Mouse (Mus musculus) embryonic facial prominence, embryonic 15.5 days (tissue): ENCODE measurements around the gene Abcf2. TPM values are rescaled to one million over a fixed set of nuclear protein-coding genes. Genes with fewer than 3 reads are reported as not detected.
A peak's percentile ranks its signal among the peaks of the same experiment; 100 is the strongest.

Experiments used
- ATAC-seq: fragments of 200-750 bp; cut with Nextera tagmentation; 2 replicates; pipeline ENCODE4 v1.8.0; 2017; ENCODE audit warnings: low read depth, moderate TSS enrichment; ENCODE audit not compliant: insufficient number of reproducible peaks, low FRiP score, low TSS enrichment
- H3K27ac ChIP-seq: fragments of 300-500 bp; sonication (generic); replicated peaks from 2 replicates; pipeline ENCODE4 v1.5.1; 2015; ENCODE audit warnings: mild to moderate bottlenecking, inconsistent platforms
- H3K27me3 ChIP-seq: fragments of 300-500 bp; sonication (generic); 2 replicates; pipeline ENCODE4 v1.6.1; 2015; ENCODE audit warnings: inconsistent platforms
- H3K36me3 ChIP-seq: fragments of 300-500 bp; sonication (generic); 2 replicates; pipeline ENCODE4 v1.6.1; 2015; ENCODE audit warnings: mild to moderate bottlenecking, inconsistent platforms
- H3K4me1 ChIP-seq: fragments of 300-500 bp; sonication (generic); 2 replicates; pipeline ENCODE4 v1.6.1; 2015; ENCODE audit warnings: inconsistent platforms
- H3K4me2 ChIP-seq: fragments of 300-500 bp; sonication (generic); replicated peaks from 2 replicates; pipeline ENCODE4 v1.6.1; 2015; ENCODE audit warnings: mild to moderate bottlenecking, inconsistent platforms
- H3K4me3 ChIP-seq: fragments of 300-500 bp; sonication (generic); replicated peaks from 2 replicates; pipeline ENCODE4 v1.5.1; 2015; ENCODE audit warnings: mild to moderate bottlenecking, inconsistent platforms
- H3K9ac ChIP-seq: fragments of 300-500 bp; sonication (generic); 2 replicates; pipeline ENCODE4 v1.6.1; 2015; ENCODE audit warnings: inconsistent platforms
- H3K9me3 ChIP-seq: fragments of 300-500 bp; sonication (generic); replicated peaks from 2 replicates; pipeline ENCODE4 v1.6.1; 2016; ENCODE audit warnings: inconsistent platforms
- WGBS: fragments of 180-500 bp; shearing (Covaris S2); methylation state at CpG from one replicate; pipeline ENCODE4 v1.1.7; 2015; 5-methylcytosine and 5-hydroxymethylcytosine counted together
- microRNA counts: library from miRNA; unstranded; fragments of <30 nt; microRNA quantifications from one replicate; lab custom pipeline; 2016
- microRNA-seq: library from miRNA; unstranded; fragments of <30 nt; microRNA quantifications from one replicate; pipeline ENCODE4, GENCODE M21; 2016; ENCODE audit warnings: borderline number of aligned reads
- polyA plus RNA-seq: library from polyadenylated mRNA; unstranded; fragments of >200 nt; fragmentation: Nextera tagmentation; extraction: Ambion mirVana; gene quantifications from 2 replicates; pipeline ENCODE4 v1.2.1, GENCODE M21; 2015

Gene Abcf2
- polyA plus RNA-seq, 1 experiment from 2014 or later = 93.7 TPM

DNA sequence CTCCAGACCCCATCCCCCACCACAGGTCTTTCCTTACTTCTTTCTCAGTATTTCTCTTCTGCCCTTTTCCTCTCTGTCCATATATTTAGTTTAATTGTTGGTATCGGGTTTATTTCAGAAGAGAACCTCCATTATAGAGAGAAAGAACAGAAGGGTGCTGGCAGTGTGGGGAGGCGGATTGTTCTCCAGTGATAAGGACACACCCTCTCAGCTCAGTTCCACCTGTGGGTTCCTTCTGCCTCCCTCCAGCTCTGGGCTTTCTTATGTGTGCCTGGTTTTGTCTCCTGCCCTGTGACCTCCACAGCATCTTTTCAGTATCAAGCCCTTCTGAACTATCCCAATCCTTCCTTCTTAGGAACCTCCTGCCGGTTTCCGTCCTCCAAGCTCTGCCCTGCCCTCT, 52.7 kb downstream of the Abcf2 start:
- H3K27ac ChIP-seq = no peak overlapping the region
- H3K36me3 ChIP-seq = no peaks in the 10 kb centered on the region
- H3K4me3 ChIP-seq = no peak overlapping the region
- peaks cover 91% of the 10 kb centered on the region for H3K27me3 ChIP-seq
- WGBS = 12% methylated on average over 4 of the region's 4 CpGs
- H3K4me1 ChIP-seq = peaks cover 15% of the 10 kb centered on the region
- H3K9me3 ChIP-seq = no peaks in the 10 kb centered on the region
- no peak overlapping the region for H3K9ac ChIP-seq
- H3K4me2 ChIP-seq = no peak overlapping the region
- no peak for ATAC-seq

DNA sequence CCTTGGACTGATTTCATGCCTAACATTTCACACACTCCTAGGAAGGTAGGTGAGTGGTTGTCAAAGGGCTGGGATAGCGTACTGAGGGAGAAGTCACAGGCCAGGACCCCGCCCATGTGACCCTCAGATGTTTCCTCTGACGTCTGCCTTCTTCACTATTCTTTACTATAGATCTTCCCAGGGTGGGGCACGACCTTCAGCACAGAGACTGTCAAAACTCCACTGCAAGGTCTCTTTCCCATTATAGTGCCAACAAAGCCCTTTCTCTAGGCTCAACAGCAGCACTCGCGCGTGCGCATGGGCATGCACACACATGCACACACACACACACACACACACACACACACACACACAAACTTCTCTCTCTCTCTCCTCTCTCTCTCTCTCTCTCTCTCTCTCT, 53.5 kb downstream of the Abcf2 start:
- peaks cover 15% of the 10 kb centered on the region for H3K4me1 ChIP-seq
- no peak overlapping the region for H3K4me3 ChIP-seq
- H3K4me2 ChIP-seq = no peak overlapping the region
- H3K27ac ChIP-seq = no peak overlapping the region
- H3K36me3 ChIP-seq = no peaks in the 10 kb centered on the region
- 40% methylated on average over 8 of the region's 8 CpGs for WGBS
- H3K9ac ChIP-seq = no peak overlapping the region
- H3K27me3 ChIP-seq = peaks cover 84% of the 10 kb centered on the region
- no peak for ATAC-seq
- H3K9me3 ChIP-seq = no peaks in the 10 kb centered on the region

DNA sequence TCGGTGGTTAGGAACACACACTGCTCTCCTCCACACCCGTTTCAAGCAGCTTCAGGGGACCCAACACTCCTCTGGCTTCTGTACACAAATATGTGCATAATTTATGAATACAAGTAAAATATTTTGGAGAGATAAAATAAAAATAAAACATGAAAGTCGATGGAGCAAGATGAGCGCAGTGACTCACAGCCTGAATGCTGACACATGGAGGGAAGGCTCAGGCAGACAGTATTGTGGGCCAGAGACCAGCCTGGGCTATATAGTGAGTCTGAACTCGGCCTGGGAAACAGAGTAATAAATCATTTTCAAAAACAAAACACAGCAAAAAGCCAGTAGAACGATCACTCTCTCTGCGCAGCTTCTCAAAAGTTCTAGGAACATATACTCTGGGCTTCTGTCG, 55.9 kb downstream of the Abcf2 start:
- 62% methylated on average over 8 of the region's 8 CpGs for WGBS
- no peak overlapping the region for H3K4me2 ChIP-seq
- H3K9me3 ChIP-seq = no peaks in the 10 kb centered on the region
- H3K27ac ChIP-seq = no peak overlapping the region
- H3K4me1 ChIP-seq = peaks cover 6% of the 10 kb centered on the region
- H3K36me3 ChIP-seq = no peaks in the 10 kb centered on the region
- peaks cover 69% of the 10 kb centered on the region for H3K27me3 ChIP-seq
- no peak overlapping the region for H3K4me3 ChIP-seq
- H3K9ac ChIP-seq = no peak overlapping the region
- no peak for ATAC-seq

MicroRNAs encoded within 50 kb of the gene (microRNA counts, 519-probe panel; counts per million panel counts)
- microRNA mmu-miR-671-3p (lab: Ali Mortazavi, UCI) (1,692 counts per million, percentile 19 among the panel's probes with 10 or more counts), microRNA mmu-miR-671-5p (lab: Ali Mortazavi, UCI) (not detected)

Small RNA genes within 50 kb of the gene (microRNA-seq; reads per million reads assigned to microRNA genes)
- 482 reads per million, percentile 71 among the genes with 10 or more reads in this experiment for gene Mir671

Other genes with a start within 250 kb of the Abcf2 start
- gene Kcnh2, start 225.9 kb downstream of the Abcf2 start, polyA plus RNA-seq = 4.8 and 5.1 TPM in 2 replicates
- 6.5 and 6.9 TPM in 2 replicates for gene Nos3, start 212.7 kb downstream of the Abcf2 start, polyA plus RNA-seq
- 3.9 and 4.7 TPM in 2 replicates for gene Atg9b, start 185.3 kb downstream of the Abcf2 start, polyA plus RNA-seq
- 40.7 and 47.0 TPM in 2 replicates for gene Abcb8, start 183.8 kb downstream of the Abcf2 start, polyA plus RNA-seq
- gene Asic3, start 164.1 kb downstream of the Abcf2 start, polyA plus RNA-seq = 0.95 and 1.6 TPM in 2 replicates
- 52.9 and 54.1 TPM in 2 replicates for gene Cdk5, start 153.9 kb downstream of the Abcf2 start, polyA plus RNA-seq
- gene Slc4a2, start 153.6 kb downstream of the Abcf2 start, polyA plus RNA-seq = 37.6 and 38.9 TPM in 2 replicates
- 123 and 135 TPM in 2 replicates for gene Fastk, start 132.2 kb downstream of the Abcf2 start, polyA plus RNA-seq
- gene Tmub1, start 129.6 kb downstream of the Abcf2 start, polyA plus RNA-seq = 20.5 and 21.4 TPM in 2 replicates
- 45.0 and 49.9 TPM in 2 replicates for gene Agap3, start 125.3 kb downstream of the Abcf2 start, polyA plus RNA-seq
- 0.07 TPM in 1 of 2 replicates, not detected in the other for gene Gbx1, start 50.3 kb downstream of the Abcf2 start, polyA plus RNA-seq
- gene Asb10, start 36.5 kb downstream of the Abcf2 start, polyA plus RNA-seq = 1.1 and 1.2 TPM in 2 replicates
- 0.07 TPM in 1 of 2 replicates, not detected in the other for gene 4931409K22Rik, start 20.7 kb downstream of the Abcf2 start, polyA plus RNA-seq
- 30.3 and 33.1 TPM in 2 replicates for gene Chpf2, start 9.3 kb upstream of the Abcf2 start, polyA plus RNA-seq
- gene Smarcd3, start 46.9 kb upstream of the Abcf2 start, polyA plus RNA-seq = 39.7 and 42.4 TPM in 2 replicates
- gene Nub1, start 108.1 kb upstream of the Abcf2 start, polyA plus RNA-seq = 31.5 and 34.4 TPM in 2 replicates
- 31.3 and 35.9 TPM in 2 replicates for gene Wdr86, start 153.3 kb upstream of the Abcf2 start, polyA plus RNA-seq
- 2.6 and 2.8 TPM in 2 replicates for gene Crygn, start 180.5 kb upstream of the Abcf2 start, polyA plus RNA-seq